Mouse (Mus musculus) Patski (cell line): ENCODE measurements around the gene Phf1. TPM values are rescaled to one million over a fixed set of nuclear protein-coding genes. Genes with fewer than 3 reads are reported as not detected.

Experiments used
- ATAC-seq: fragments of 100-300 bp; one replicate; pipeline ENCODE4 v1.8.0; 2021
- CTCF ChIA-PET: fragments of 350-600 bp; sonication (Branson Sonifier 250); formaldehyde crosslinking; loops from one replicate; lab custom pipeline; 2022; ENCODE audit warnings: inconsistent platforms; lab: Charles Lee
- POLR2A ChIA-PET: fragments of 350-600 bp; sonication (Branson Sonifier 250); formaldehyde crosslinking; loops from one replicate; lab custom pipeline; 2022; ENCODE audit warnings: antibody characterized with exemption, inconsistent platforms; lab: Charles Lee
- DNase-seq: peaks from one replicate; pipeline ENCODE4 v3.0.0-alpha.2; 2011; ENCODE audit warnings: low read depth, low spot score
- H3K27me3 ChIP-seq: fragments of 371-371 bp; one replicate; pipeline ENCODE4 v1.5.1; 2021
- CTCF ChIP-seq: fragments of 100-300 bp; IDR thresholded peaks from one replicate; pipeline ENCODE4 v1.5.1; 2021
- in situ Hi-C: fragments of 300-500 bp; cut with MboI; formaldehyde crosslinking; loops from 3 replicates; pipeline ENCODE4 v1.11.1; 2018; ENCODE audit warnings: low pct_unique_long_range_greater_than_20kb, mixed read lengths
- polyA plus RNA-seq: library from polyadenylated mRNA; unstranded; gene quantifications from one replicate; pipeline ENCODE4 v1.2.3, GENCODE M21; 2021

Gene Phf1
- polyA plus RNA-seq, 1 experiment from 2014 or later = 37.2 TPM

- ChIA-PET POLR2A (no interaction called here), CTCF (no interaction called here)
- DNase-seq (no peak), ATAC-seq (no peak)
- in situ Hi-C loops = no loop called here
- TF ChIP-seq CTCF = no peak
- H3K27me3 ChIP-seq = no peaks in the 10 kb centered on the region
Measured at GRCm38 (mm10) chr17:26959815-26960214, 27.0 kb downstream of the Phf1 start.

- no peak for DNase-seq
- ChIA-PET CTCF (no interaction called here), POLR2A (no interaction called here)
- no peak for TF ChIP-seq CTCF
- no peaks in the 10 kb centered on the region for H3K27me3 ChIP-seq
- ATAC-seq = no peak
- in situ Hi-C loops = no loop called here
Measured at GRCm38 (mm10) chr17:26961572-26962240, 28.9 kb downstream of the Phf1 start.

GRCm38 (mm10) chr17:26966993-26967392 is 34.1 kb downstream of the Phf1 start:
- CTCF ChIA-PET = interaction anchor here (1.0 kb wide), 1 partner anchor 35 kb away, joined by 3 read pairs; no protein-coding TSS in a partner anchor
- in situ Hi-C loops = no loop called here
- POLR2A ChIA-PET = interaction anchor here (2.6 kb wide), 1 partner anchor 10 kb away, joined by 13 read pairs; no protein-coding TSS in a partner anchor

GRCm38 (mm10) chr17:26967477-26967876 is 34.6 kb downstream of the Phf1 start:
- CTCF ChIA-PET = no interaction called here
- DNase-seq (no peak), ATAC-seq (no peak)
- POLR2A ChIA-PET = interaction anchor here (2.6 kb wide), 1 partner anchor 11 kb away, joined by 13 read pairs; no protein-coding TSS in a partner anchor
- H3K27me3 ChIP-seq = no peaks in the 10 kb centered on the region
- no peak for TF ChIP-seq CTCF
- in situ Hi-C loops = no loop called here

More at GRCm38 (mm10) chr17:26966993-26967392, 34.1 kb downstream of the Phf1 start:
- no peaks in the 10 kb centered on the region for H3K27me3 ChIP-seq
- no peak for ATAC-seq
- no peak for TF ChIP-seq CTCF
- DNase-seq = no peak

- in situ Hi-C loops = no loop called here
- no peak for ATAC-seq
- DNase-seq = no peak
- ChIA-PET CTCF (interaction anchor here (1.2 kb wide), 1 partner anchor 188 kb away, joined by 3 read pairs; no protein-coding TSS in a partner anchor), POLR2A (interaction anchor here (2.6 kb wide), 1 partner anchor 12 kb away, joined by 13 read pairs; no protein-coding TSS in a partner anchor)
- no peaks in the 10 kb centered on the region for H3K27me3 ChIP-seq
- TF ChIP-seq CTCF = no peak
Measured at GRCm38 (mm10) chr17:26968200-26968611, 35.4 kb downstream of the Phf1 start.

GRCm38 (mm10) chr17:26969257-26969656 is 36.4 kb downstream of the Phf1 start:
- CTCF ChIA-PET = interaction anchor here (1.0 to 1.2 kb wide), 2 partner anchors 9 to 187 kb away, joined by 3 read pairs; no protein-coding TSS in a partner anchor
- no peak for ATAC-seq

GRCm38 (mm10) chr17:26970221-26970620 is 37.4 kb downstream of the Phf1 start:
- CTCF ChIA-PET = interaction anchor here (1.1 kb wide), 1 partner anchor 32 kb away, joined by 3 read pairs; no protein-coding TSS in a partner anchor
- no peaks in the 10 kb centered on the region for H3K27me3 ChIP-seq
- POLR2A ChIA-PET = no interaction called here
- ATAC-seq = no peak
- no peak for DNase-seq
- in situ Hi-C loops = no loop called here
- no peak for TF ChIP-seq CTCF

More at GRCm38 (mm10) chr17:26969257-26969656, 36.4 kb downstream of the Phf1 start:
- in situ Hi-C loops = no loop called here
- POLR2A ChIA-PET = interaction anchor here (2.6 kb wide), 1 partner anchor 13 kb away, joined by 13 read pairs; no protein-coding TSS in a partner anchor
- H3K27me3 ChIP-seq = no peaks in the 10 kb centered on the region
- no peak for TF ChIP-seq CTCF
- DNase-seq = no peak

GRCm38 (mm10) chr17:26971247-26971905 is 38.5 kb downstream of the Phf1 start:
- DNase-seq (no peak), ATAC-seq (no peak)
- in situ Hi-C loops = no loop called here
- no peak for TF ChIP-seq CTCF
- POLR2A ChIA-PET = interaction anchor here (0.7 kb wide), 2 partner anchors 12 to 62 kb away, joined by 3 read pairs; no protein-coding TSS in a partner anchor
- H3K27me3 ChIP-seq = no peaks in the 10 kb centered on the region
- CTCF ChIA-PET = no interaction called here

- ATAC-seq = no peak
- no peak for DNase-seq
- no peak for TF ChIP-seq CTCF
- in situ Hi-C loops = no loop called here
- POLR2A ChIA-PET = interaction anchor here (0.7 kb wide), 1 partner anchor 13 kb away, joined by 3 read pairs; no protein-coding TSS in a partner anchor
- H3K27me3 ChIP-seq = no peaks in the 10 kb centered on the region
- CTCF ChIA-PET = no interaction called here
Measured at GRCm38 (mm10) chr17:26972107-26972506, 39.3 kb downstream of the Phf1 start.
